Mouse (Mus musculus): ENCODE results near the gene Akt2.

DNA sequence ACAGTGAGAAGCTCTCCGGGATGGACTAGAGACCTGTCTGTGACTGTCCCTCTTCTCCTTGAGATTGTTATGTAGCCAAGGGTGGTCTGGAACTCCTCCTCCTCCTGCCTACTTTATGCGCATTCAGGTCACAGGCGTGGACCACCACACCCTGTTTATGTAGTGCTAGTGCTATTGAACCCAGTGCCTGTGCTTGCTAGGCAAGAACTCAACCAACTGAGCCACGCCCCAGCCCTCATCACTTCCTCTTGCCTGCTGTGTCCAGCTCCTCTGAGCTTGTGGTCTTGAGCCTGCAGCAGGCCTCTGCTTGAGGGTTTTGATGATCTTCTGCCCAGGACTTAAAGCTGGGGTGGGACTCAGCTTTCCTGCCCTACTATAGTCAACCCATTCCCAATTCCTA is 19.2 kb upstream of the Akt2 start:
- TF ChIP-seq CTCF (IDR thresholded peaks at IDR 0.05) (no peak), POLR2A (IDR thresholded peaks at IDR 0.05; ENCODE audit: insufficient read depth, low read depth, low read length) (no peak), EP300 (IDR thresholded peaks at IDR 0.05; ENCODE audit: insufficient read depth, low read depth, low read length) (no peak)

Measured in heart, adult 2 months (tissue).